In genomic region chr8:79102707-79103106, GRCm38 (mm10) we compare ENCODE assay signal across 14 mouse cellular contexts.
DNase-seq lines count a peak whose midpoint lies in the region; ATAC-seq lines count a peak whose summit lies in the region.
"Had no signal": no experiment of that assay in that cellular context is flagged by ENCODE, and none has a peak within 500 bp of the region (broad histone marks: within the 10 kb centered on the region; RNA-seq: fewer than 3 reads in every experiment).

No protein-coding gene starts in this region.

- no peak for DNase-seq in forebrain, embryonic 11.5 days (ENCODE audit: low spot score)
- DNase-seq in hindbrain, embryonic 10.5 days (ENCODE audit: low spot score) = no peak
- DNase-seq in right cerebral cortex, postnatal 36 days (ENCODE audit: low spot score in 2 of 2) = no peak
- no peak for DNase-seq in thymus, postnatal 36 days
- DNase-seq: adrenal gland, postnatal 10 days; cerebellum, adult 8-10 months; liver, embryonic 13.5 days; lung, postnatal 10 days had no signal

- H3K36me3 ChIP-seq in forebrain, embryonic 11.5 days (ENCODE audit: control insufficient read depth, insufficient read depth, low read length) = no peaks in the 10 kb centered on the region
- no peaks in the 10 kb centered on the region for H3K36me3 ChIP-seq in forebrain, embryonic 15.5 days
- H3K36me3 ChIP-seq in hindbrain, embryonic 13.5 days = no peaks in the 10 kb centered on the region
- peaks cover 58% of the 10 kb centered on the region for H3K36me3 ChIP-seq in hindbrain, embryonic 10.5 days
- peaks cover 6% of the 10 kb centered on the region; the same call in 1 of the 2 replicates for H3K36me3 ChIP-seq in embryonic facial prominence, embryonic 13.5 days
- H3K36me3 ChIP-seq in limb, embryonic 15.5 days = no peaks in the 10 kb centered on the region
- H3K36me3 ChIP-seq: liver, embryonic 13.5 days had no signal

- no peak for ATAC-seq in forebrain, embryonic 11.5 days (replicated peaks; ENCODE audit: low FRiP score)
- no peak for ATAC-seq in forebrain, embryonic 15.5 days (replicated peaks)
- ATAC-seq in hindbrain, embryonic 13.5 days (ENCODE audit: low FRiP score) = no peak
- ATAC-seq in embryonic facial prominence, embryonic 13.5 days (ENCODE audit: insufficient number of reproducible peaks, insufficient read depth, low FRiP score, low TSS enrichment, low read depth) = no peak
- ATAC-seq in limb, embryonic 15.5 days (ENCODE audit: insufficient number of reproducible peaks, low FRiP score, low TSS enrichment, low read depth) = no peak

- H3K27me3 ChIP-seq in forebrain, embryonic 11.5 days (ENCODE audit: control insufficient read depth, insufficient read depth, low read length) = no peaks in the 10 kb centered on the region
- no peaks in the 10 kb centered on the region for H3K27me3 ChIP-seq in forebrain, embryonic 15.5 days
- no peaks in the 10 kb centered on the region for H3K27me3 ChIP-seq in hindbrain, embryonic 13.5 days
- H3K27me3 ChIP-seq in hindbrain, embryonic 10.5 days (ENCODE audit: insufficient read depth, poor library complexity, severe bottlenecking) = no peaks in the 10 kb centered on the region
- H3K27me3 ChIP-seq in embryonic facial prominence, embryonic 13.5 days = no peaks in the 10 kb centered on the region
- H3K27me3 ChIP-seq in limb, embryonic 15.5 days = no peaks in the 10 kb centered on the region
- H3K27me3 ChIP-seq: CH12.LX; liver, embryonic 13.5 days; megakaryocyte, embryonic 14.5 days had no signal

- 68% methylated on average over 4 of the region's 4 CpGs for WGBS in forebrain, embryonic 11.5 days
- 56% methylated on average over 4 of the region's 4 CpGs for WGBS in forebrain, embryonic 15.5 days
- WGBS in hindbrain, embryonic 13.5 days = 82% methylated on average over 4 of the region's 4 CpGs
- 86% methylated on average over 4 of the region's 4 CpGs for WGBS in hindbrain, embryonic 10.5 days
- 76% methylated on average over 4 of the region's 4 CpGs for WGBS in embryonic facial prominence, embryonic 13.5 days
- WGBS in limb, embryonic 15.5 days = 60% methylated on average over 4 of the region's 4 CpGs

- H3K9ac ChIP-seq in forebrain, embryonic 11.5 days (ENCODE audit: low read length) = no peak overlapping the region
- no peak overlapping the region for H3K9ac ChIP-seq in forebrain, embryonic 15.5 days (replicated peaks)
- no peak overlapping the region for H3K9ac ChIP-seq in hindbrain, embryonic 13.5 days
- no peak overlapping the region for H3K9ac ChIP-seq in embryonic facial prominence, embryonic 13.5 days
- no peak overlapping the region for H3K9ac ChIP-seq in limb, embryonic 15.5 days
- H3K9ac ChIP-seq: liver, embryonic 13.5 days had no signal

- H3K9me3 ChIP-seq in forebrain, embryonic 11.5 days (ENCODE audit: control insufficient read depth, low read length) = no peaks in the 10 kb centered on the region
- no peaks in the 10 kb centered on the region for H3K9me3 ChIP-seq in forebrain, embryonic 15.5 days
- H3K9me3 ChIP-seq in hindbrain, embryonic 13.5 days = no peaks in the 10 kb centered on the region
- no peaks in the 10 kb centered on the region for H3K9me3 ChIP-seq in hindbrain, embryonic 10.5 days
- H3K9me3 ChIP-seq in embryonic facial prominence, embryonic 13.5 days = no peaks in the 10 kb centered on the region
- H3K9me3 ChIP-seq in limb, embryonic 15.5 days = no peaks in the 10 kb centered on the region
- H3K9me3 ChIP-seq: liver, embryonic 13.5 days; megakaryocyte, embryonic 14.5 days had no signal

- no peak overlapping the region for H3K4me2 ChIP-seq in forebrain, embryonic 11.5 days (ENCODE audit: low read depth, low read length, severe bottlenecking)
- H3K4me2 ChIP-seq in forebrain, embryonic 15.5 days (replicated peaks) = no peak overlapping the region
- H3K4me2 ChIP-seq in hindbrain, embryonic 13.5 days = no peak overlapping the region
- H3K4me2 ChIP-seq in embryonic facial prominence, embryonic 13.5 days = no peak overlapping the region
- H3K4me2 ChIP-seq in limb, embryonic 15.5 days = no peak overlapping the region
- H3K4me2 ChIP-seq: liver, embryonic 13.5 days had no signal

- no peaks in the 10 kb centered on the region for H3K4me1 ChIP-seq in forebrain, embryonic 11.5 days (replicated peaks; ENCODE audit: control insufficient read depth, insufficient read depth, low read length)
- H3K4me1 ChIP-seq in forebrain, embryonic 15.5 days = peaks cover 11% of the 10 kb centered on the region; the same call in 1 of the 2 replicates
- H3K4me1 ChIP-seq in hindbrain, embryonic 13.5 days (replicated peaks) = peaks cover 35% of the 10 kb centered on the region
- 0 out of 2 replicates have a peak, but pooled peaks cover under 1% of the 10 kb centered on the region for H3K4me1 ChIP-seq in hindbrain, embryonic 10.5 days (replicated peaks)
- H3K4me1 ChIP-seq in embryonic facial prominence, embryonic 13.5 days = peaks cover 41% of the 10 kb centered on the region
- peaks cover 43% of the 10 kb centered on the region for H3K4me1 ChIP-seq in limb, embryonic 15.5 days

- H3K27ac ChIP-seq in forebrain, embryonic 11.5 days (ENCODE audit: low read depth, low read length) = 0 out of 2 replicates have a peak overlapping the region, but pooled peaks have one; percentile 6
- no peak overlapping the region for H3K27ac ChIP-seq in forebrain, embryonic 15.5 days (replicated peaks)
- H3K27ac ChIP-seq in hindbrain, embryonic 13.5 days = 0 out of 2 replicates have a peak overlapping the region, but pooled peaks have one; percentile 0
- no peak overlapping the region for H3K27ac ChIP-seq in hindbrain, embryonic 10.5 days
- peak overlapping the region; percentile 57; the same call in 1 of the 2 replicates for H3K27ac ChIP-seq in embryonic facial prominence, embryonic 13.5 days
- H3K27ac ChIP-seq in limb, embryonic 15.5 days = peak overlapping the region; percentile 59
- H3K27ac ChIP-seq: liver, embryonic 13.5 days had no signal

- H3K4me3 ChIP-seq in forebrain, embryonic 11.5 days (ENCODE audit: low read depth, low read length) = no peak overlapping the region
- H3K4me3 ChIP-seq in forebrain, embryonic 15.5 days = no peak overlapping the region
- no peak overlapping the region for H3K4me3 ChIP-seq in hindbrain, embryonic 13.5 days
- no peak overlapping the region for H3K4me3 ChIP-seq in hindbrain, embryonic 10.5 days
- no peak overlapping the region for H3K4me3 ChIP-seq in embryonic facial prominence, embryonic 13.5 days
- H3K4me3 ChIP-seq in limb, embryonic 15.5 days = no peak overlapping the region
- H3K4me3 ChIP-seq: liver, embryonic 13.5 days; megakaryocyte, embryonic 14.5 days had no signal

Comparison
In these comparisons a context has a peak if more than half of its experiments do, and no peak if none do; other contexts are left out.
1. H3K27ac ChIP-seq: peak in forebrain, embryonic 11.5 days (single experiment), hindbrain, embryonic 13.5 days (single experiment), embryonic facial prominence, embryonic 13.5 days (single experiment) and limb, embryonic 15.5 days (single experiment); none in forebrain, embryonic 15.5 days (single experiment) and hindbrain, embryonic 10.5 days (single experiment).